Mouse (Mus musculus): Measurements from ENCODE around the gene Prkar1b. TPM values are rescaled to one million over a fixed set of nuclear protein-coding genes. Genes with fewer than 3 reads are reported as not detected.

Gene Prkar1b
- polyA plus RNA-seq, 1 experiment from 2014 or later = 5.3 TPM

- ATAC-seq (replicated peaks; ENCODE audit: insufficient number of reproducible peaks, low FRiP score, low TSS enrichment) = no peak
- 89% methylated on average over 5 of the region's 5 CpGs for WGBS (ENCODE audit: insufficient replicate concordance)
Observed at GRCm38 (mm10) chr5:139088173-139088572, 61.6 kb downstream of the Prkar1b start.

GRCm38 (mm10) chr5:139084831-139085519 is 64.8 kb downstream of the Prkar1b start:
- Histone ChIP-seq H3K36me3 (ENCODE audit: control insufficient read depth, insufficient read depth, low read length) (no peaks in the 10 kb centered on the region), H3K27me3 (ENCODE audit: control insufficient read depth, insufficient read depth, low read length) (no peaks in the 10 kb centered on the region), H3K4me2 (no peak overlapping the region), H3K27ac (ENCODE audit: low read depth, low read length) (no peak overlapping the region), H3K9ac (ENCODE audit: low read depth, low read length) (no peak overlapping the region), H3K4me3 (ENCODE audit: low read depth, low read length) (no peak overlapping the region), H3K4me1 (ENCODE audit: control insufficient read depth, insufficient read depth, low read length) (peaks cover 37% of the 10 kb centered on the region), H3K9me3 (replicated peaks; ENCODE audit: control insufficient read depth, low read length) (no peaks in the 10 kb centered on the region)
- peak; percentile 41; the same call in 1 of the 2 replicates for ATAC-seq (replicated peaks; ENCODE audit: insufficient number of reproducible peaks, low FRiP score, low TSS enrichment)
- 59% methylated on average over 7 of the region's 7 CpGs for WGBS (ENCODE audit: insufficient replicate concordance)

More at GRCm38 (mm10) chr5:139088173-139088572, 61.6 kb downstream of the Prkar1b start:
- Histone ChIP-seq H3K36me3 (ENCODE audit: control insufficient read depth, insufficient read depth, low read length) (no peaks in the 10 kb centered on the region), H3K27ac (ENCODE audit: low read depth, low read length) (no peak overlapping the region), H3K9me3 (replicated peaks; ENCODE audit: control insufficient read depth, low read length) (no peaks in the 10 kb centered on the region), H3K27me3 (ENCODE audit: control insufficient read depth, insufficient read depth, low read length) (no peaks in the 10 kb centered on the region), H3K9ac (ENCODE audit: low read depth, low read length) (no peak overlapping the region), H3K4me2 (no peak overlapping the region), H3K4me1 (ENCODE audit: control insufficient read depth, insufficient read depth, low read length) (peaks cover 21% of the 10 kb centered on the region), H3K4me3 (ENCODE audit: low read depth, low read length) (no peak overlapping the region)

GRCm38 (mm10) chr5:139084302-139084701 is 65.5 kb downstream of the Prkar1b start:
- Histone ChIP-seq H3K9ac (ENCODE audit: low read depth, low read length) (no peak overlapping the region), H3K27ac (ENCODE audit: low read depth, low read length) (0 out of 2 replicates have a peak overlapping the region, but pooled peaks have one; percentile 5), H3K27me3 (ENCODE audit: control insufficient read depth, insufficient read depth, low read length) (no peaks in the 10 kb centered on the region), H3K4me3 (ENCODE audit: low read depth, low read length) (no peak overlapping the region), H3K4me2 (no peak overlapping the region), H3K9me3 (replicated peaks; ENCODE audit: control insufficient read depth, low read length) (no peaks in the 10 kb centered on the region), H3K4me1 (ENCODE audit: control insufficient read depth, insufficient read depth, low read length) (peaks cover 37% of the 10 kb centered on the region), H3K36me3 (ENCODE audit: control insufficient read depth, insufficient read depth, low read length) (no peaks in the 10 kb centered on the region)
- no peak for ATAC-seq (replicated peaks; ENCODE audit: insufficient number of reproducible peaks, low FRiP score, low TSS enrichment)
- 62% methylated on average over 6 of the region's 6 CpGs for WGBS (ENCODE audit: insufficient replicate concordance)

GRCm38 (mm10) chr5:139083841-139084240 is 66.0 kb downstream of the Prkar1b start:
- H3K9me3 ChIP-seq (replicated peaks; ENCODE audit: control insufficient read depth, low read length) = no peaks in the 10 kb centered on the region
- H3K27ac ChIP-seq (ENCODE audit: low read depth, low read length) = 0 out of 2 replicates have a peak overlapping the region, but pooled peaks have one; percentile 5
- no peak overlapping the region for H3K4me2 ChIP-seq
- H3K27me3 ChIP-seq (ENCODE audit: control insufficient read depth, insufficient read depth, low read length) = no peaks in the 10 kb centered on the region
- 61% methylated on average over 4 of the region's 4 CpGs for WGBS (ENCODE audit: insufficient replicate concordance)
- 0 out of 2 replicates have a peak overlapping the region, but pooled peaks have one; percentile 2 for H3K9ac ChIP-seq (ENCODE audit: low read depth, low read length)
- H3K4me1 ChIP-seq (ENCODE audit: control insufficient read depth, insufficient read depth, low read length) = peaks cover 37% of the 10 kb centered on the region
- H3K4me3 ChIP-seq (ENCODE audit: low read depth, low read length) = no peak overlapping the region
- no peaks in the 10 kb centered on the region for H3K36me3 ChIP-seq (ENCODE audit: control insufficient read depth, insufficient read depth, low read length)
- no peak for ATAC-seq (replicated peaks; ENCODE audit: insufficient number of reproducible peaks, low FRiP score, low TSS enrichment)

GRCm38 (mm10) chr5:139081370-139081769 is 68.4 kb downstream of the Prkar1b start:
- Histone ChIP-seq H3K36me3 (ENCODE audit: control insufficient read depth, insufficient read depth, low read length) (no peaks in the 10 kb centered on the region), H3K27ac (ENCODE audit: low read depth, low read length) (peak overlapping the region; percentile 87), H3K9me3 (replicated peaks; ENCODE audit: control insufficient read depth, low read length) (no peaks in the 10 kb centered on the region), H3K4me3 (ENCODE audit: low read depth, low read length) (no peak overlapping the region), H3K9ac (ENCODE audit: low read depth, low read length) (no peak overlapping the region), H3K4me1 (ENCODE audit: control insufficient read depth, insufficient read depth, low read length) (peaks cover 39% of the 10 kb centered on the region), H3K4me2 (peak overlapping the region; percentile 11; the same call in 1 of the 2 replicates), H3K27me3 (ENCODE audit: control insufficient read depth, insufficient read depth, low read length) (no peaks in the 10 kb centered on the region)
- ATAC-seq (replicated peaks; ENCODE audit: insufficient number of reproducible peaks, low FRiP score, low TSS enrichment) = no peak
- 14% methylated on average over 6 of the region's 6 CpGs for WGBS (ENCODE audit: insufficient replicate concordance)

GRCm38 (mm10) chr5:139078156-139078462 is 71.7 kb downstream of the Prkar1b start:
- Histone ChIP-seq H3K9ac (ENCODE audit: low read depth, low read length) (no peak overlapping the region), H3K27me3 (ENCODE audit: control insufficient read depth, insufficient read depth, low read length) (no peaks in the 10 kb centered on the region), H3K27ac (ENCODE audit: low read depth, low read length) (no peak overlapping the region), H3K4me3 (ENCODE audit: low read depth, low read length) (no peak overlapping the region), H3K9me3 (replicated peaks; ENCODE audit: control insufficient read depth, low read length) (no peaks in the 10 kb centered on the region), H3K36me3 (ENCODE audit: control insufficient read depth, insufficient read depth, low read length) (no peaks in the 10 kb centered on the region), H3K4me2 (no peak overlapping the region), H3K4me1 (ENCODE audit: control insufficient read depth, insufficient read depth, low read length) (peaks cover 29% of the 10 kb centered on the region)
- WGBS (ENCODE audit: insufficient replicate concordance) = 58% methylated on average over 4 of the region's 4 CpGs
- no peak for ATAC-seq (replicated peaks; ENCODE audit: insufficient number of reproducible peaks, low FRiP score, low TSS enrichment)

- 55% methylated on average over 11 of the region's 11 CpGs for WGBS (ENCODE audit: insufficient replicate concordance)
Observed at GRCm38 (mm10) chr5:139077311-139078155, 72.3 kb downstream of the Prkar1b start.

GRCm38 (mm10) chr5:139076450-139076849 is 73.4 kb downstream of the Prkar1b start:
- no peak overlapping the region for H3K9ac ChIP-seq (ENCODE audit: low read depth, low read length)
- no peak overlapping the region for H3K4me3 ChIP-seq (ENCODE audit: low read depth, low read length)
- no peaks in the 10 kb centered on the region for H3K36me3 ChIP-seq (ENCODE audit: control insufficient read depth, insufficient read depth, low read length)
- 81% methylated on average over 7 of the region's 7 CpGs for WGBS (ENCODE audit: insufficient replicate concordance)
- ATAC-seq (replicated peaks; ENCODE audit: insufficient number of reproducible peaks, low FRiP score, low TSS enrichment) = no peak
- H3K4me2 ChIP-seq = no peak overlapping the region
- H3K27ac ChIP-seq (ENCODE audit: low read depth, low read length) = 0 out of 2 replicates have a peak overlapping the region, but pooled peaks have one; percentile 1
- no peaks in the 10 kb centered on the region for H3K9me3 ChIP-seq (replicated peaks; ENCODE audit: control insufficient read depth, low read length)
- no peaks in the 10 kb centered on the region for H3K27me3 ChIP-seq (ENCODE audit: control insufficient read depth, insufficient read depth, low read length)
- H3K4me1 ChIP-seq (ENCODE audit: control insufficient read depth, insufficient read depth, low read length) = peaks cover 17% of the 10 kb centered on the region

More at GRCm38 (mm10) chr5:139077311-139078155, 72.3 kb downstream of the Prkar1b start:
- no peak overlapping the region for H3K9ac ChIP-seq (ENCODE audit: low read depth, low read length)
- H3K27me3 ChIP-seq (ENCODE audit: control insufficient read depth, insufficient read depth, low read length) = no peaks in the 10 kb centered on the region
- no peak overlapping the region for H3K4me3 ChIP-seq (ENCODE audit: low read depth, low read length)
- no peaks in the 10 kb centered on the region for H3K36me3 ChIP-seq (ENCODE audit: control insufficient read depth, insufficient read depth, low read length)
- H3K4me2 ChIP-seq = no peak overlapping the region
- H3K4me1 ChIP-seq (ENCODE audit: control insufficient read depth, insufficient read depth, low read length) = peaks cover 28% of the 10 kb centered on the region
- H3K27ac ChIP-seq (ENCODE audit: low read depth, low read length) = no peak overlapping the region
- no peaks in the 10 kb centered on the region for H3K9me3 ChIP-seq (replicated peaks; ENCODE audit: control insufficient read depth, low read length)
- ATAC-seq (replicated peaks; ENCODE audit: insufficient number of reproducible peaks, low FRiP score, low TSS enrichment) = 0 out of 2 replicates have a peak, but pooled peaks have one; percentile 15

All from heart, embryonic 11.5 days (tissue).